Mouse (Mus musculus): ENCODE results near the gene Eed. TPM values are rescaled to one million over a fixed set of nuclear protein-coding genes. Genes with fewer than 3 reads are reported as not detected.

Eed gene
- polyA plus RNA-seq, 1 experiment from 2014 or later, result 86.1 TPM

- WGBS, result 28% methylated on average over 5 of the region's 5 CpGs
- no peak overlapping the region for H3K4me3 ChIP-seq (ENCODE audit: low read length)
- no peak overlapping the region for H3K27ac ChIP-seq (ENCODE audit: low read depth, low read length)
- no peak overlapping the region for H3K9ac ChIP-seq (ENCODE audit: low read depth, low read length)
- no peaks in the 10 kb centered on the region for H3K9me3 ChIP-seq (ENCODE audit: control insufficient read depth, low read length)
- no peaks in the 10 kb centered on the region for H3K27me3 ChIP-seq (ENCODE audit: control insufficient read depth, insufficient read depth, low read length)
- no peak overlapping the region for H3K4me2 ChIP-seq (replicated peaks; ENCODE audit: low read depth, low read length)
- H3K36me3 ChIP-seq (ENCODE audit: control insufficient read depth, insufficient read depth, low read length), result no peaks in the 10 kb centered on the region
- peak; percentile 62; the same call in 1 of the 2 replicates for ATAC-seq (ENCODE audit: low FRiP score, low TSS enrichment)
- 0 out of 2 replicates have a peak, but pooled peaks cover 8% of the 10 kb centered on the region for H3K4me1 ChIP-seq (ENCODE audit: control insufficient read depth, insufficient read depth, low read length)
These were observed 36.3 kb upstream of the Eed start for GRCm38 (mm10) chr7:90016930-90017588.

GRCm38 (mm10) chr7:90016459-90016858 is 35.7 kb upstream of the Eed start:
- 60% methylated on average over 4 of the region's 4 CpGs for WGBS
- Histone ChIP-seq H3K9me3 (ENCODE audit: control insufficient read depth, low read length) (no peaks in the 10 kb centered on the region), H3K27me3 (ENCODE audit: control insufficient read depth, insufficient read depth, low read length) (no peaks in the 10 kb centered on the region), H3K9ac (ENCODE audit: low read depth, low read length) (no peak overlapping the region), H3K27ac (ENCODE audit: low read depth, low read length) (no peak overlapping the region), H3K4me2 (replicated peaks; ENCODE audit: low read depth, low read length) (no peak overlapping the region), H3K36me3 (ENCODE audit: control insufficient read depth, insufficient read depth, low read length) (no peaks in the 10 kb centered on the region), H3K4me1 (ENCODE audit: control insufficient read depth, insufficient read depth, low read length) (0 out of 2 replicates have a peak, but pooled peaks cover 8% of the 10 kb centered on the region), H3K4me3 (ENCODE audit: low read length) (no peak overlapping the region)
- no peak for ATAC-seq (ENCODE audit: low FRiP score, low TSS enrichment)

GRCm38 (mm10) chr7:90006667-90007653 is 26.2 kb upstream of the Eed start:
- no peak overlapping the region for H3K27ac ChIP-seq (ENCODE audit: low read depth, low read length)
- 40% methylated on average over 8 of the region's 8 CpGs for WGBS
- ATAC-seq (ENCODE audit: low FRiP score, low TSS enrichment), result no peak

GRCm38 (mm10) chr7:90004781-90005180 is 24.0 kb upstream of the Eed start:
- H3K9ac ChIP-seq (ENCODE audit: low read depth, low read length), result no peak overlapping the region
- H3K4me3 ChIP-seq (ENCODE audit: low read length), result no peak overlapping the region
- no peaks in the 10 kb centered on the region for H3K27me3 ChIP-seq (ENCODE audit: control insufficient read depth, insufficient read depth, low read length)
- ATAC-seq (ENCODE audit: low FRiP score, low TSS enrichment), result no peak
- no peaks in the 10 kb centered on the region for H3K36me3 ChIP-seq (ENCODE audit: control insufficient read depth, insufficient read depth, low read length)
- H3K9me3 ChIP-seq (ENCODE audit: control insufficient read depth, low read length), result no peaks in the 10 kb centered on the region
- no peak overlapping the region for H3K27ac ChIP-seq (ENCODE audit: low read depth, low read length)
- 93% methylated on average over 3 of the region's 3 CpGs for WGBS
- no peak overlapping the region for H3K4me2 ChIP-seq (replicated peaks; ENCODE audit: low read depth, low read length)
- H3K4me1 ChIP-seq (ENCODE audit: control insufficient read depth, insufficient read depth, low read length), result no peaks in the 10 kb centered on the region

More at GRCm38 (mm10) chr7:90006667-90007653, 26.2 kb upstream of the Eed start:
- H3K9ac ChIP-seq (ENCODE audit: low read depth, low read length), result no peak overlapping the region
- no peaks in the 10 kb centered on the region for H3K9me3 ChIP-seq (ENCODE audit: control insufficient read depth, low read length)
- no peaks in the 10 kb centered on the region for H3K36me3 ChIP-seq (ENCODE audit: control insufficient read depth, insufficient read depth, low read length)
- H3K4me1 ChIP-seq (ENCODE audit: control insufficient read depth, insufficient read depth, low read length), result no peaks in the 10 kb centered on the region
- H3K27me3 ChIP-seq (ENCODE audit: control insufficient read depth, insufficient read depth, low read length), result no peaks in the 10 kb centered on the region
- H3K4me3 ChIP-seq (ENCODE audit: low read length), result no peak overlapping the region
- H3K4me2 ChIP-seq (replicated peaks; ENCODE audit: low read depth, low read length), result no peak overlapping the region

- Histone ChIP-seq H3K4me2 (replicated peaks; ENCODE audit: low read depth, low read length) (no peak overlapping the region), H3K27ac (ENCODE audit: low read depth, low read length) (no peak overlapping the region), H3K4me3 (ENCODE audit: low read length) (no peak overlapping the region), H3K27me3 (ENCODE audit: control insufficient read depth, insufficient read depth, low read length) (no peaks in the 10 kb centered on the region), H3K4me1 (ENCODE audit: control insufficient read depth, insufficient read depth, low read length) (no peaks in the 10 kb centered on the region), H3K36me3 (ENCODE audit: control insufficient read depth, insufficient read depth, low read length) (no peaks in the 10 kb centered on the region), H3K9me3 (ENCODE audit: control insufficient read depth, low read length) (no peaks in the 10 kb centered on the region), H3K9ac (ENCODE audit: low read depth, low read length) (no peak overlapping the region)
- 58% methylated on average over 2 of the region's 2 CpGs for WGBS
- ATAC-seq (ENCODE audit: low FRiP score, low TSS enrichment), result no peak
These were observed 21.6 kb upstream of the Eed start for GRCm38 (mm10) chr7:90002375-90002774.

- H3K4me3 ChIP-seq (ENCODE audit: low read length), result no peak overlapping the region
- no peak overlapping the region for H3K9ac ChIP-seq (ENCODE audit: low read depth, low read length)
- WGBS, result 95% methylated on average over 5 of the region's 5 CpGs
- H3K36me3 ChIP-seq (ENCODE audit: control insufficient read depth, insufficient read depth, low read length), result no peaks in the 10 kb centered on the region
- no peak for ATAC-seq (ENCODE audit: low FRiP score, low TSS enrichment)
- no peaks in the 10 kb centered on the region for H3K4me1 ChIP-seq (ENCODE audit: control insufficient read depth, insufficient read depth, low read length)
- no peak overlapping the region for H3K4me2 ChIP-seq (replicated peaks; ENCODE audit: low read depth, low read length)
- no peaks in the 10 kb centered on the region for H3K27me3 ChIP-seq (ENCODE audit: control insufficient read depth, insufficient read depth, low read length)
- H3K27ac ChIP-seq (ENCODE audit: low read depth, low read length), result no peak overlapping the region
- no peaks in the 10 kb centered on the region for H3K9me3 ChIP-seq (ENCODE audit: control insufficient read depth, low read length)
These were observed 18.7 kb upstream of the Eed start for GRCm38 (mm10) chr7:89999491-89999890.

- H3K36me3 ChIP-seq (ENCODE audit: control insufficient read depth, insufficient read depth, low read length), result no peaks in the 10 kb centered on the region
- H3K9ac ChIP-seq (ENCODE audit: low read depth, low read length), result no peak overlapping the region
- no peaks in the 10 kb centered on the region for H3K27me3 ChIP-seq (ENCODE audit: control insufficient read depth, insufficient read depth, low read length)
- WGBS, result 90% methylated on average over 2 of the region's 2 CpGs
- no peak overlapping the region for H3K27ac ChIP-seq (ENCODE audit: low read depth, low read length)
- ATAC-seq (ENCODE audit: low FRiP score, low TSS enrichment), result no peak
- no peak overlapping the region for H3K4me3 ChIP-seq (ENCODE audit: low read length)
- H3K4me1 ChIP-seq (ENCODE audit: control insufficient read depth, insufficient read depth, low read length), result no peaks in the 10 kb centered on the region
- H3K4me2 ChIP-seq (replicated peaks; ENCODE audit: low read depth, low read length), result no peak overlapping the region
- no peaks in the 10 kb centered on the region for H3K9me3 ChIP-seq (ENCODE audit: control insufficient read depth, low read length)
These were observed 17.8 kb upstream of the Eed start for GRCm38 (mm10) chr7:89998624-89999006.

- no peak overlapping the region for H3K9ac ChIP-seq (ENCODE audit: low read depth, low read length)
- no peaks in the 10 kb centered on the region for H3K4me1 ChIP-seq (ENCODE audit: control insufficient read depth, insufficient read depth, low read length)
- H3K9me3 ChIP-seq (ENCODE audit: control insufficient read depth, low read length), result no peaks in the 10 kb centered on the region
- no peak overlapping the region for H3K27ac ChIP-seq (ENCODE audit: low read depth, low read length)
- no peak overlapping the region for H3K4me2 ChIP-seq (replicated peaks; ENCODE audit: low read depth, low read length)
- WGBS, result 18% methylated on average over 10 of the region's 10 CpGs
- H3K27me3 ChIP-seq (ENCODE audit: control insufficient read depth, insufficient read depth, low read length), result no peaks in the 10 kb centered on the region
- H3K36me3 ChIP-seq (ENCODE audit: control insufficient read depth, insufficient read depth, low read length), result no peaks in the 10 kb centered on the region
- no peak overlapping the region for H3K4me3 ChIP-seq (ENCODE audit: low read length)
- ATAC-seq (ENCODE audit: low FRiP score, low TSS enrichment), result peak; percentile 63
These were observed 17.3 kb upstream of the Eed start for GRCm38 (mm10) chr7:89998006-89998623.
